Mouse (Mus musculus): ENCODE data around the gene Abraxas2. TPM values are rescaled to one million over a fixed set of nuclear protein-coding genes. Genes with fewer than 3 reads are reported as not detected.

Abraxas2 gene
- total RNA-seq, 4 experiments from 2014 or later, result 30.5 to 39.6 (median 34.8) TPM

- DNase-seq, result no peak
Measured at GRCm38 (mm10) chr7:132898234-132898633, 39.2 kb downstream of the Abraxas2 start.

DNA sequence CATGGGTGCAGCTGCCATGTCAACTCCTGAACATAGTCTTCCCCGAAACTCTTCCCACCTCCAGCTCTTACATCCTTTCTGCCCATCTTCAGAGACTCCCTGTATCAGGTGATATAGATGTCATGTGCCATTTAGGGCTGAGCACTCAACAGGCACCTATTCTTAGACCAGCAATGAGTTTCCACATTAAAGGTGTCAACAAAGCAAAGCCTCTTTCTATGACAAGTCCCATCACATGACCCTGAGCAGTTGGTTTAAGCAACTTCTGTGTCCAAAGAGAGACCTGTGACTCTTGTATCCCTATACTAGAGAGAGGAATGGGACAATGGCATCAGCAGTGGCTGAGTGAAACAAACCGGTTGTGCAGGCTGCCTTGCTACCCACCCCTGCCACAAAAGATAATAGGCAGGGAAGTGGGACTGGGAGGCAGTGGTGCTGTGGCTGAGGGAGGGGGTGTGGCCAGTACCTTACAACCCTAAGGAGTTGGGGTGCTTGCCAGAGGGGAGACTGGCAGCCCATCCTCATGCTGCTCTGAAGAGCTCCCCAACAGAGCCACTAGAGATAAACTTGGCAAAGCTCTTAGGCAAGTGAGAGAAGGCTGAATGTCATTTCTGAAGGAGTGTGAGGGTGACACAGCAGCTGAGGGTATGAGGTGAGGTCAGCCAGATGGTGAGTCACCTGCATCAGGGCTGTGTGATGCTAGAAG, 42.0 kb downstream of the Abraxas2 start:
- DNase-seq, result peak; percentile 37

- no peak for DNase-seq
Measured at GRCm38 (mm10) chr7:132903796-132904195, 44.8 kb downstream of the Abraxas2 start.

- DNase-seq, result no peak
Measured at GRCm38 (mm10) chr7:132921971-132922370, 62.9 kb downstream of the Abraxas2 start.

DNA sequence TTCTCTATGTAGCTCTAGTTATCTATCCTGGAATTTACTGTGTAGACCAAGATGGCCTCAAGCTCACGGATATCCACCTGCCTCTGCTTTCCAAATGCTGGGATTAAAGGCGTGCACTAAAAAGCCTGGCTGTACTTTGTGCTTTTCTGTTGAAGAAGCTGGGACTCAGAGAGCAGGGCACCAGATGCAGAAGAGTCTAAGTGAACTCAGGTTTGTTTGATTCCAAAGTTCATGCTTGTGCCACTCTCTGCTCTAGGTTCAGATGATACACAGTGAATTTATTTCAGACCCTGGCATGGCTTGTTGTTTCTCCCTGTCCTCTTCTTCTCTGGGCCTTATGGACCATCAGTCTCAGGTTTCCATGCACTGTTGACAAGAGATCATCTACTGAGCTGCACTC, 66.2 kb downstream of the Abraxas2 start:
- DNase-seq, result no peak

DNA sequence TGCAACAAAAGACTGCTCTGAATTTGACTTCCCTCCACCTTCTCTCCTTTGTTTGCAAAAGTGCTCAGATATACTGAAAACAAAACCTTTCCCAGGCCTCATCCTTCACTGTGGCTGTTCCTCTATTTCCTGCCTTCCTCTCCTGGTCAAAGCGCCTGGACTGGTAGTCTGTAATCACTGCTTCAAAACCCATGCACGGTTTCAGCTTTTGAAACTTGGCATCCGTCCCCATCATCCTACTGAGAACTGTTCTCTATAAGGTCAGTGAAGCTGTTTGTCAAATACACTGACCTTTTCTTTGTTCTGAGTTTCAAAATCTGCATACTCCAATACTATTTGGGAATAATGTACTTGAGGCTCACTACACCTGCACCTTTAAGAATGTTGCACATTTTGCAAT, 68.2 kb downstream of the Abraxas2 start:
- peak; percentile 54 for DNase-seq

DNA sequence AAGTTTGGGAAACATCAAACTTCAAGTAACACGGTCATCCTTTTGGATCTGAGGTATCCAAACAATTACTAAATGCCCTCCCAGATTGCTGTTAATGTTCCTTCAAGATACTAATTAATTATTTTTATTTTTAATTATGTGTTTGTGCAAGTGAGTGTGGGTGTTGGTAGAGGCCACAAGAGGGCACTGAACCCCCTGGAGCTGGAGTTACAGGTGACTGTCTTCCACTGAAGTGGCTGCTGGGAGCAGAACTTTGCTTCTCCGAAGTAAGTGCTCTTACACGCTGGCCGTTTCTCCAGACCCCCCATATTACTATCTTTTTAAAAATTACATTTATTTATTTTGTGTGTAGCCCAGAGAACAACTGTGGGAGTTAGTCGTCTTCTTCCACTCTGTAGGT, 71.0 kb downstream of the Abraxas2 start:
- DNase-seq, result no peak

GRCm38 (mm10) chr7:132930850-132931559, 72.0 kb downstream of the Abraxas2 start, which contains the start of gene Zranb1:
Gene Zranb1, plus strand, starts transcription at chr7:132931142.
- DNase-seq, result peak; percentile 98

DNA sequence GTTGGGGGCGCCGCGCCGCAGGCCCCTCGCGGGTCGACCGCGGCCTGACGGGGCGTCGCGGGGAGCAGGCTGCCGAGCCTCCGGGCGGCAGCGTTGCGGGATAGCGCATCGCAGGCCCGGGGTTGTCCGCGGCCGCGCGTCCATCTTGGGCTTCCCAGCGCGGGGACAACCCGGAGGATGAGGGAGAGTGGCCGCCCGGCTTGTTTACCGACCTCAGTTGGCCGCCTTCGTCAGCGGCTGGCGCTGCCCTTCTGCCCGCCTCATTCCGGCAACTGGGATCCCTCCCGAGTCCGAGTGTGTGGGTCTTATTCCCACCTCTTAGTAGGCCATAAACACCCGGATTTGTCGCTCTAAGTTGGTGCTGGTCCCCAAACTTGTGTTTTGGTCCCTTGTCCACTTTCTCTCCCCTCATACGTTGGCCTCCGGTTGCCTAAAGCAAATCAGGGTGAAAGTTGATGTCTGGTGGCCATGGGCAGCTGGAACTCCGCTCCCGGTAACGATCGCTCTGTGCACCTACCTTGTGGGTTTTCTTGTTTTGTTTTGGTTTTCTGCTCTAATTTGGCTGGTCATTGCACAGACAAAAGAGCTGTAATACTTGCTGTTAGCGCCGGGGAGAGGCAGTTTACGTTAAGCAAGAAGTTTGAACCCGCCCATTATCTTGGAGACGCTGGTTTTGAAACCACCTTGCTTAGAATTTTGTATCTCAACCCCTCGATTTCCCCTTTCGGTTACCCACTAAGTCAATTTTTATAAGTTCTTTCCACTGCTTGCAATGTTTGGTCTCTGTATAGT, 72.7 kb downstream of the Abraxas2 start:
- peak; percentile 42 for DNase-seq

DNA sequence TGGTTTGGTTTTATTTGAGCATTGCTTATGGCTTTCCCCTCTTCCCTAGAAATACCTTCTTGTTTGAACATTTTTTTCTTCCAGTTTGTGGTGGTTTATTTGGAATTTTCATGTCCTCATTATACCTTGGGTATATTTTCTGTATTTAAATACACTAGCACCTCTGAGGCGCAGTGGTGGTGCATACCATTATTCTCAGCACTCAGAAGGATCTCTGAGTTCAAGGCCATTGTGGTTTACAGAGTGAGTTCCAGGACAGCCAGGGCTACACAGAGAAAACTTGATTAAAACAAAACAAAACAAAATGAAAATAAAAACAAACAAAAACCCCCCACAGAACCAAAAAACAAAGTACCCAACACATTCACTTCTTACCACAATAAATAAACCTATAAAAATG, 74.3 kb downstream of the Abraxas2 start:
- no peak for DNase-seq

Other genes starting within 250 kb of the Abraxas2 start
- 10 to 100 TPM; 26.7 to 38.0 (median 29.8) TPM for gene Lhpp, start 248.6 kb upstream of the Abraxas2 start, total RNA-seq (2022)
- gene Fam53b, start 45.3 kb upstream of the Abraxas2 start, total RNA-seq (2022), result 100 to 1,000 TPM in 1 of 4 experiments, 10 to 100 TPM in 3; 84.3 to 115 (median 87.7) TPM
- 10 to 100 TPM; 25.1 to 38.6 (median 32.1) TPM for gene Eef1akmt2, start 6.6 kb upstream of the Abraxas2 start, total RNA-seq (2022)
- 10 to 100 TPM; 33.4 to 37.8 (median 36.2) TPM for gene Zranb1, start 71.9 kb downstream of the Abraxas2 start, total RNA-seq (2022)